Mouse (Mus musculus) cerebellum, adult 18-20 months (tissue): ENCODE data around the gene Araf.
"Not testable (repeated sequence)": the region's sequence is repeated elsewhere in the genome, so short reads cannot be mapped to it uniquely, and the experiment has no call there.

Experiments used
- DNase-seq, 2 experiments: peaks; one replicate each; pipeline ENCODE4 v3.0.0; 2021

The Araf gene

GRCm38 (mm10) chrX:20797681-20798080, at the start of gene Araf:
Gene Araf, plus strand, starts transcription at chrX:20797814.
- peak in 1 of 2 experiments; percentile 13 for DNase-seq

DNA sequence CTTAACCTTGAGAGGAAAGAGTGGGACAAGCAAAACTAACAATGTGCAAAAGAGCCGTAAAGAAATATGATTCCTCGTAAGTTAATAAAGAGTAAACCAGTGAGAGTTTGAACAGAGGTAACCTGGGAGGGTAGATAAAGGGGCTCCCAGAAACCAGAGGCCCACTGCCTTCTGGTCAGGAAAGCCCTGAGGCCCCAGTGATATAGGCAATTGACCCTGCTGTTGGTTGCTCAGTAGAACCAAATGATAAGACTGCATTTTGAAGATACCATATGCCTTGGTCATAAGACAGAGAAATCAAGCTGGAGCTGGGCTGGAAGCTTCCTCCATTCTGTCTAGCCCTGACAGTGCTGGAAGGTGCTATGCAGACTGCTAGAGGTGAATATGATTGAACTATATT, 48.8 kb upstream of the Araf start:
- no peak for DNase-seq

- DNase-seq: no peak
Measured at GRCm38 (mm10) chrX:20761201-20761600, 36.4 kb upstream of the Araf start.

- peak; percentile 86 to 92 for DNase-seq
Measured at GRCm38 (mm10) chrX:20770697-20771381, 26.8 kb upstream of the Araf start.

DNA sequence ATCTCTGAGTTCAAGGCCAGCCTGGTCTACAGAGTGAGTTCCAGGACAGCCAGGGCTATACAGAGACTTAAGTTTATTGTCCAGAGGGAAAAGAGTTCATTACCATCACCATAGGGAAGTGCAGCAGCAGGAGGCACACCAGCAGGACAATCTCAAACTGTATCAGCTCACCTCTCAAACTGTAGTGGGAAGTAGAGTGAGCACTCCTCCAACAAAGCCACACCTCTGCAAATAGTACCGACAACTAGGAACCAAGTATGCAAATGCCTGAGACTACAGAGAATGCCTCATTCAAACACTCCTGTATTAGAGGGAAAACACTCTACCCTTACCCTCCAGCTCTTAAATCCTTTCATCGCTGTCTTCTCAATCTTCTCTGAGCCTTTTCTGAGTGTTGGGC, 25.9 kb upstream of the Araf start:
- DNase-seq: no peak

GRCm38 (mm10) chrX:20775271-20776016, 22.2 kb upstream of the Araf start:
- DNase-seq: no peak

- DNase-seq: no peak
Measured at GRCm38 (mm10) chrX:20777619-20778018, 20.0 kb upstream of the Araf start.

- DNase-seq: no peak
Measured at GRCm38 (mm10) chrX:20787309-20787708, 10.3 kb upstream of the Araf start.

- DNase-seq: no peak
Measured at GRCm38 (mm10) chrX:20792417-20792816, 5.2 kb upstream of the Araf start.

- no peak for DNase-seq
Measured at GRCm38 (mm10) chrX:20793230-20793629, 4.4 kb upstream of the Araf start.

DNA sequence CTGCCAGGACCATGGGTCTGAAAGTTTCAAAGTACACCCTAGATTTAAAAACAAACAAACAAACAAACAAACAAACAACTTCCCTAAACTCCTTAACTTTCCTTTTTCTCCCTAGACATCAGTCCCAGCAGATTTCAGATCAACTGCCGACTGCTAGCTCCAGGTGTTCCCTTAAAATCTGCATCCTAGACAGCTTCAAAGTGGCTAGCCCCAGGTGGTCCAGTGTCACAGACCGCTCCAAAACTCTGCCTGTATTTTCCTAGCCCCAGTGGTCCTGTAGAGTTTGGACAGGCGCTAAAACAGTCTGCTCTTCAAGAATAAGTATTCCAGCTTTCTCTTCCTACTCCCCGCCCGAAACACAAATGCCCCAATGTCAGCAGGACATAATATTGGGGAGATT, 3.4 kb upstream of the Araf start:
- no peak for DNase-seq

DNA sequence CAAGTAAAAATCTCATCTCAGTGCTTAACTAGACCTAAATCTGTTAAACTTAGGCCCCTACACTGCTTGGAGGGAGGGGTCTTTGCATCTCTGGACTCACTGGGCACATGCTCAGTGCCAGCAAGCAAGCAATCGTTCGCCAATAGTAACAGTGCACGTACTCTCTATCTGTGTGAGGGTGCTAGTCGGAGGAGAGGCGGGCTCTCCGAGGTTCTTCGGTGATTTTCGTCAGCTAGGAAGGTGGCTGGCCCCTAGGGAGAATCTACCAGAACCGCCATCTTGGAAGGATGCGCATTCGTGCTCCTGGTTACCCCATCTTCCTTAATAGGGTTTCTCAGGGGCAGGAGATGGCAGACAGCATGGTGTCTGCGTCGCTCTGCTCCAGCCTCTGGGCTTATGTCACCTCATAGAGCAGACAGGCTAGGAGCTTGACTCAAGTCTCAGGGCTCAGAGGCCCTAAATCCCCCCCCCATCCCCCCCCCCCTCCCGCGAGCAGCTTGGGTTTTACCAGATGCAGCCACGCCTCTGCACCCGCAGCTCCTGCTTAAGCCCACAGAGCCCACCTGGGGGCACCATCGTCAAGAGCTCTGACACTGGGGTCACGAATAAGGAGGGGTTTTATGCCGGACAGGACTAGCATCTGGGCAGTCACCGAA, 655 bp downstream of the Araf start:
- DNase-seq: peak; percentile 79 to 84

DNA sequence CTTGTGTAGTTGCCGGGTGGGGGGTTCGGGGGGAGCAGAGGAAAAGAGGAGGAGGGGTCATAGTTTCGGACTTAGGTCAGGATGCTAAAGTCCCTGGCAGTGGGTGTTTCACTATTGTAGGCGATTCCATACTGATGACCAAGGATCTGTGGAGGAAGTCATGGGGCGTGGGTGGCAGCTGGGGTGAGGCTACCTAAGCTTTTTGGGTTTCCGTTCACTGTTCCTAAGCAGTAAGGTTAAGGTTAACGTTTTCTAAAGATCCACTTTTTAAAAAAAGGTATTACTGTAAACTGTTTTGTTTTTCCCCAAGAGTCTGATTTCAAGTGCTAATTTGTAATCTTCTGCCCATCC, 1.2 kb downstream of the Araf start:
- no peak for DNase-seq

GRCm38 (mm10) chrX:20801456-20801855, 3.8 kb downstream of the Araf start:
- no peak for DNase-seq

GRCm38 (mm10) chrX:20804301-20804700, 6.7 kb downstream of the Araf start:
- DNase-seq: not testable (repeated sequence)

DNA sequence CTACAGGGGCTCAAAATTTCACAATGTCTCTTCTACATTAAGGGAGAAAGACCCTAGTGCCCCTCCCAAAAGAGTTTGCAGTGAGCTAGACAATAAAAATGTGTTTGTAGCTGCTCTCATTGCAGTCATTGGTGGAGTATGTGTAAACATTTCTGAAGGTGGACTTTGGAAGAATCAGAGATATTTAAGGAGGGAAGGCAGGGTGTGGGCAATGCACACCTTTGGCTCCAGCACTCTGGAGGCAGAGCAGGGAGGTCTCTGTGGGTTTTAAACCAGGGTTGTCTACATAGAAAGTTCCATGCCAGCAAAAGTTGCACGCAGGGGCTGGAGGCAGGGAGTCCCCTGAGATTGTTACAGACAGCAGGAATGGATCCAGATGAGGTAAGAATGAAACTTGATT, 8.7 kb downstream of the Araf start:
- no peak for DNase-seq

DNA sequence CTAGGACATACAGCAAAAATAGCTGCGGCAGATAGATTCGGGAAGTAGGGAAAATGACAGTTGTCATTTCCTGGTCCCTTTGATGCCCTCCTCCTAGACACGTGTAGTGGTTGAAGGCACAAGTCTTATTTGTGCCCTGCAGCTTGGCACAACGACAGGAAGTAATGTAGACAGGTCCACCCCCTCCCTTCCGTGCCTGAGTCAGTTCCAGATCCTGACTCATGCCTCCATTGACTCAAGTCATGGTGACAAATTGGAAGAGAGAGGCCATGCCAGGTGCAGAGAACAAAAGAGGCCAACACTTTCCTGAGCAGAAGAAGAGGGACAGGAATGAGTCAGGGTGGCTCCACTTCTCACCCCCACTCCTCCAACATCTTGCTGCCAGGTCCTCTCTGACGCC, 19.4 kb downstream of the Araf start:
- peak; percentile 31 to 42 for DNase-seq

DNA sequence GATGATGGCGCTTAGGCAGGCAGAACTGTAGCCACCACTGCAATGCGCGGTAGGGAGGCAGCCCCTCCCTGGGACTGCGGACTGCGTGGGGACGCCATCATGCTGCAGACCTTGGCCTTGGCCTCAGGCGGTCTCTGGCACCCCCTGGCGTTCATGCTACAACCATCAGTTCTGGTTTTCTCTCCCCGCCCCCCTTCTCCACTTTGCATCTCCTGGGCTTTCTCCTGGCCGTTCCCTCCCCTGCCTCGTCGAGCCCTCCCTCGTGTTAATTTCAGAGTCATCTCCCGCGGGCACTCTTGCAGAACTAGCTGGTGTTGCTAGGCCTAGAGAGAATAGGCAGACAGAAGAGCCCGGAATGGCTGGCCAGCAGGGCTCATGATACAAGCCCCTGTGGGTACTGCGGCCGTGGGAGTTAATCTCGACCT, 21.6 kb downstream of the Araf start:
- peak; percentile 79 to 87 for DNase-seq

GRCm38 (mm10) chrX:20819708-20820426, 22.3 kb downstream of the Araf start:
- peak; percentile 70 to 77 for DNase-seq

GRCm38 (mm10) chrX:20828934-20829333, 31.3 kb downstream of the Araf start:
- peak; percentile 62 to 67 for DNase-seq

DNA sequence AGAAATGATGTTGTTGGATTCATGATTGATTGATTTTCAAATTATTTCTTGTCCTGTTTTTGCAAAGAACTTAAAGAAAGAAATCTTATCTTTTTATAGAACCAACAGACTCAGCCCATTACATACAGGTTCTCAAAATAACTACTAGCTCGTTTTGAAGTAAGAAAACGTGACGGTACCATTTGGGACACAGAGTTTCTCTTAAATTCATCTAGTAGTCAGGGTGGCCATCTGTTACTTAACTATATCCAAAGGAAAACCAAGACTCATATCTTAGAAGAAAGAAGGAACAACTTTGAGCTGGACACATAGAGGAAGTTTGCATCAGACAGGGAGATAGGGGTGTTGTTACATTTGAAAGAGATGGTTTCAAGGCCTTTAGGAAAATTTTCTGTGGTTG, 49.6 kb downstream of the Araf start:
- no peak for DNase-seq

- DNase-seq: no peak
Measured at GRCm38 (mm10) chrX:20847816-20848215, 50.2 kb downstream of the Araf start.

- peak; percentile 88 to 93 for DNase-seq
Measured at GRCm38 (mm10) chrX:20848256-20848984, 50.8 kb downstream of the Araf start.
